Mouse (Mus musculus) forebrain, embryonic 15.5 days (tissue): ENCODE data around the gene H6pd. TPM values are rescaled to one million over a fixed set of nuclear protein-coding genes. Genes with fewer than 3 reads are reported as not detected.
A peak's percentile ranks its signal among the peaks of the same experiment; 100 is the strongest.

Source experiments
- ATAC-seq: fragments of 200-750 bp; cut with Nextera tagmentation; replicated peaks from 2 replicates; pipeline ENCODE4 v1.8.0; 2017; ENCODE audit warnings: mild to moderate bottlenecking, moderate TSS enrichment, moderate library complexity
- H3K27ac ChIP-seq: fragments of 300-500 bp; sonication (generic); replicated peaks from 2 replicates; pipeline ENCODE4 v1.5.1; 2015; ENCODE audit warnings: mild to moderate bottlenecking, inconsistent platforms
- H3K27me3 ChIP-seq: fragments of 300-500 bp; sonication (generic); 2 replicates; pipeline ENCODE4 v1.6.1; 2015; ENCODE audit warnings: inconsistent platforms
- H3K36me3 ChIP-seq: fragments of 300-500 bp; sonication (generic); 2 replicates; pipeline ENCODE4 v1.6.1; 2015; ENCODE audit warnings: mild to moderate bottlenecking, inconsistent platforms
- H3K4me1 ChIP-seq: fragments of 300-500 bp; sonication (generic); 2 replicates; pipeline ENCODE4 v1.6.1; 2015; ENCODE audit warnings: inconsistent platforms
- H3K4me2 ChIP-seq: fragments of 300-500 bp; sonication (generic); replicated peaks from 2 replicates; pipeline ENCODE4 v1.6.1; 2015; ENCODE audit warnings: mild to moderate bottlenecking, inconsistent platforms
- H3K4me3 ChIP-seq: fragments of 300-500 bp; sonication (generic); 2 replicates; pipeline ENCODE4 v1.5.1; 2015; ENCODE audit warnings: mild to moderate bottlenecking, inconsistent platforms
- H3K9ac ChIP-seq: fragments of 300-500 bp; sonication (generic); replicated peaks from 2 replicates; pipeline ENCODE4 v1.6.1; 2015; ENCODE audit warnings: mild to moderate bottlenecking, inconsistent platforms
- H3K9me3 ChIP-seq: fragments of 300-500 bp; sonication (generic); 2 replicates; pipeline ENCODE4 v1.6.1; 2016; ENCODE audit warnings: inconsistent platforms
- WGBS: fragments of 180-500 bp; shearing (Covaris S2); methylation state at CpG from one replicate; pipeline ENCODE4 v1.1.7; 2015; ENCODE audit warnings: mixed read lengths; 5-methylcytosine and 5-hydroxymethylcytosine counted together
- polyA plus RNA-seq: library from polyadenylated mRNA; unstranded; fragments of >200 nt; fragmentation: Nextera tagmentation; extraction: Ambion mirVana; gene quantifications from 2 replicates; pipeline ENCODE4 v1.2.1, GENCODE M21; 2015

H6pd gene
- polyA plus RNA-seq, 1 experiment from 2014 or later, result 1.5 TPM

DNA sequence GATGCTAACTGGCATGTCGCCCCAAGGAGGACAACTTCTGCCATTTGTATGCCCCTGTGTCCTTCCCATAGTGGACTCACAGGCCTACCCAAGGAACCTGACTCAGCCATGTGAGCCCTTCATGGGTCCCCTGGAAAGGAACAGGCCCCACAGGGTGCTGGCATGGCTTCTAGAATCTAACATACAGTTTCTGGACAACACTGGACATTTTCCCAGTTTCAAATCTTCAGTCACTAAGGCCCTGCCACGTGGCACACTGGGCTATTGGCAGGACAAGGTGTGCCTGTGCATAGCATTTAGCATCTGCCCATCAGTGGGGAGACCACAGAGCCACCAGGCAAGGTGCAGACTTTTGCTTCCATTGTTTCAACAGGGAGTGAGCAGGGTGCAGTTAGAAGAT, 30.0 kb downstream of the H6pd start:
- H3K36me3 ChIP-seq, result no peaks in the 10 kb centered on the region
- H3K4me1 ChIP-seq, result peaks cover 13% of the 10 kb centered on the region
- no peak for ATAC-seq
- no peak overlapping the region for H3K4me3 ChIP-seq
- no peak overlapping the region for H3K9ac ChIP-seq
- no peak overlapping the region for H3K4me2 ChIP-seq
- no peak overlapping the region for H3K27ac ChIP-seq
- WGBS, result 73% methylated on average over 2 of the region's 2 CpGs
- no peaks in the 10 kb centered on the region for H3K27me3 ChIP-seq
- H3K9me3 ChIP-seq, result no peaks in the 10 kb centered on the region

DNA sequence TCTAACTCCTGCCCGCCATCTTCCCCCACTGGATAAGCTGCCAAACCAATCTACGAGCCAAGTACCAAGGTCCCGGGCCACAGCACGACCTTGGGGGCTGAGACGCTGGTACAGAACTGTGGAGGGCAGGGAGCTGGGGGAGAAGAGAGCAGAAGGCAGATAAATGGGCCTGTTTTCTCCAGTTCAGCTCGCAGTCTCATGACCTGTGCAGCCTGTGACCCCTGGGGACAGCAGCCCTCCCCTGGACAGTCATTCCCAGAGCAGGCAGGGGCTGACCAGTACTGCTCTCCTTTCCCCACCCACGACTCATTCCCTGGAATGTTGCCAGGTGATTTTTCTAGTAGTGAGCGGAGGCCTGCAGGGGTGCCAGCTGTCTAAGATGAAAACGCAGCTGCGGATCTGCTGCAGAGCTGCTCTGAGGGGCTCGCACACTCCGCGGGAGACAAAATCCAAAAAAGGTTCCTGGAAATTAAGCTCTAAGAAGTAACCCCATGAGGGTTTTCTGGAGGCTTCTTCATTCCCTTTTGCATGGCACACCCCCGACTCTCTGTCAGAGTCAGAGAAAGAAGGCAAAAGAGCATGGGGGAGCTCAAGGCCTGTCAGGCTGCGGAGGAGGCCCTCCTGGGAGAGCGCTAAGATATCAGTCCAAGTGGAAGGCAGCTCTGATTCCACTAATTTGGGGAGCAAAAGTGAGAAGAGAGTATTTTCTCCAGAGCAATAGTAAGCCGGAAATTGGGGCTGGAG, 30.9 kb downstream of the H6pd start:
- 53% methylated on average over 17 of the region's 17 CpGs for WGBS
- no peak overlapping the region for H3K4me3 ChIP-seq
- no peak overlapping the region for H3K9ac ChIP-seq
- peaks cover 13% of the 10 kb centered on the region for H3K4me1 ChIP-seq
- H3K4me2 ChIP-seq, result no peak overlapping the region
- peak overlapping the region; percentile 49 for H3K27ac ChIP-seq
- no peaks in the 10 kb centered on the region for H3K27me3 ChIP-seq
- no peaks in the 10 kb centered on the region for H3K9me3 ChIP-seq
- no peaks in the 10 kb centered on the region for H3K36me3 ChIP-seq
- ATAC-seq, result peak; percentile 62

DNA sequence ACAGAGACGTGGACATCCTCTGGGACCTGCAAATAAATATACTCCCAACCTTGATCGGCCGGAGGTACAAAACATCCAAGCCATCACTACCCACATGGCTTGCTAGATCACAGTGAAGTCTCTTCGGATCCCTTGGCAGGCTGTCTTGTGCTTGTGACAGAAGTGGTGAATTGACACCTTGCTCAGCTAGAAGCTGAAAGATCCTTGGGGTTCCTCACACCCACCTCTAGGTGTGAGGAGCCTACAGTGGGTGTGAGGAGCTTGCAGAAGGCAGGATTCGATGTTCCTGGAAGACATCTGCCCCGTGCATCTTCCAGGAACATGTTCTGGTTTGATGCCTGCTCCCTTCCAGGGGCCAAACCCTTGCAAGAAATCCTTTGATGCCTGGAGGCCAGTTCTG, 31.6 kb downstream of the H6pd start:
- 85% methylated on average over 6 of the region's 6 CpGs for WGBS
- H3K36me3 ChIP-seq, result no peaks in the 10 kb centered on the region
- peaks cover 13% of the 10 kb centered on the region for H3K4me1 ChIP-seq
- H3K9ac ChIP-seq, result no peak overlapping the region
- H3K27me3 ChIP-seq, result no peaks in the 10 kb centered on the region
- no peaks in the 10 kb centered on the region for H3K9me3 ChIP-seq
- no peak overlapping the region for H3K4me3 ChIP-seq
- H3K27ac ChIP-seq, result no peak overlapping the region
- ATAC-seq, result no peak
- H3K4me2 ChIP-seq, result no peak overlapping the region

DNA sequence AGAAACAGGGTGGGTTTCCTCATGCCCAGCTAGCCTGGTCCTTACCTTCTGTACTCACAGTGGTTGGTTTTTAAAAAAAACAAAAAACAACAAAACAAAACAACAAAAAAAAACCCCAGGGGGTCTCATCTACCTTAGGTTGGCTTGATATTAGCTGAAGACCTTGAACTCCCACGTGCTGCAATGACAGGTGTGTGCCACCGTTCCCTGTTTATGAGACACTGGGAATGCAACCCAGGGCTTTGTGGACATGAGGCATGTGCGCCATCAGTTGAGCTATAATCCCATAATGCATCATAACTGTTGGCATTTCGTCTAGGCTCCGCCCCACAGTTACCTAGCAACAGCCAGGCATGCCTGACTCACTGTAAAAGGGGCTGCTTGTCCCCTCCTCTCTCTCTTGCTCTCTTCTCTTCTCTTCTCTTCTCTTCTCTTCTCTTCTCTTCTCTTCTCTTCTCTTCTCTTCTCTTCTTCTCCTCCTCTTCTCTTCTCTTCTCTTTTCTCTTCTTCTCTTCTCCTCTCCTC, 33.0 kb downstream of the H6pd start:
- Histone ChIP-seq H3K27ac (no peak overlapping the region), H3K27me3 (no peaks in the 10 kb centered on the region), H3K9ac (no peak overlapping the region), H3K9me3 (no peaks in the 10 kb centered on the region), H3K4me2 (no peak overlapping the region), H3K4me3 (no peak overlapping the region), H3K4me1 (peaks cover 13% of the 10 kb centered on the region), H3K36me3 (no peaks in the 10 kb centered on the region)
- WGBS, result 72% methylated on average over 5 of the region's 5 CpGs
- ATAC-seq, result no peak

DNA sequence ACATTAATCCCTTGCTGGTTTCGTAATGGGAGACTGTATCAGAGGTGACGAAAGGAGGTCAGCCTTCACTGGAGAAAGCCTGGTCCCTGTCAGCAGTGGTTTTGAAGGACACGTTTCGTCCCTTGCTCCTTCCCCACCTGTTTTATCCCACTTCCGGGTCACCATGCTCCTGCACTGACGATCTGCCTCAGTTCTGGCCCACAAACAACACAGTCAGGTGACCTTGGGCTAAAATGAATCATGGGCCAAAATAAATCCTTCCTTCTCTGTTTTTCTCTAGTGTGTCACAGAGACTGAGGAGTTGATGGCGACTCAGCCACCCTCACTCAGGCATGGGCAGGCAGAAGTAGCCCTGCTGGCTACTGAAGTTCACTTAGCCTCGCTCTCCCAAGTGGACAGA, 33.5 kb downstream of the H6pd start:
- Histone ChIP-seq H3K27me3 (no peaks in the 10 kb centered on the region), H3K4me1 (peaks cover 13% of the 10 kb centered on the region), H3K36me3 (no peaks in the 10 kb centered on the region), H3K27ac (no peak overlapping the region), H3K4me2 (no peak overlapping the region), H3K9me3 (no peaks in the 10 kb centered on the region), H3K9ac (no peak overlapping the region), H3K4me3 (no peak overlapping the region)
- 79% methylated on average over 8 of the region's 8 CpGs for WGBS
- no peak for ATAC-seq

DNA sequence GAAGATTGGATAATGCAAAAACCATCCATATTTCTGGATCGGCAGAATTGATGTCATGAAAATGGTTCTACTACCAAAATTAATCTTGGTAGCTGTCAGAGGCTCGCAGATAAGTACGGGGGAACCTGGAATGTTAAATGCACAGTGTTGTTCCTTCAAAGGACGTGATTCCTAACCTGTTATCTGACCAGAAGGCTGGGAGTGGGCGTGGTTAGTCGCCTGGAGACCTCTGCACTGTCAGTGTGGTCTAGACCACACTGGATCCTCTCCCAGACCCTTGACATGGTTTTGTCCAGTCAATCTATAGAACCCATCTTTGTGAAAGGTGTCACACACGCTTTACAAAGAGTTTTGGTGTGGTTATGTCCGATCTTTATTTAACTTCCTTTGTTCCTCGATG, 37.4 kb downstream of the H6pd start:
- 0 out of 2 replicates have a peak, but pooled peaks cover under 1% of the 10 kb centered on the region for H3K4me1 ChIP-seq
- no peak overlapping the region for H3K9ac ChIP-seq
- no peak for ATAC-seq
- 82% methylated on average over 9 of the region's 9 CpGs for WGBS
- H3K4me3 ChIP-seq, result no peak overlapping the region
- no peaks in the 10 kb centered on the region for H3K27me3 ChIP-seq
- H3K27ac ChIP-seq, result no peak overlapping the region
- H3K36me3 ChIP-seq, result no peaks in the 10 kb centered on the region
- no peak overlapping the region for H3K4me2 ChIP-seq
- no peaks in the 10 kb centered on the region for H3K9me3 ChIP-seq

DNA sequence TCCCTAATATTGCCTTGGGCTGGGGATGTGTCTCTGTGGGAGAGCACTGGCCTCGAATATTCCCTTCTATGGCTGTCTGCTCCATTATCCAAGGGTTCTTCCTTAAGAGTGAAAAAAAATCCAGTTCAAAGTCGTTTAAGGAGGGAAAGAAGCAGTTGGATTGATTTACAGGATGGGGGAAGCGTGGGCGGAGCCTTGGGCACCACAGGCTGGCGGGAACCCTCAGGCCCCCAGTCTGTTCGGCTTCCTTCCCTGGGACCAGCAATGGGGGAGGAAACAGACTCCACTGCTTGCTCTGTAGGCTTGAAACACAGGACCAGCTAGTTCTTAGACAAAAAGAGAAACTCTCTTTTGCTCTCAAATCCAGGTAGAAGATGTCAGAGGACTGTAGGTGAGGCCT, 40.3 kb downstream of the H6pd start:
- Histone ChIP-seq H3K27ac (no peak overlapping the region), H3K4me2 (no peak overlapping the region), H3K9me3 (no peaks in the 10 kb centered on the region), H3K4me1 (0 out of 2 replicates have a peak, but pooled peaks cover 4% of the 10 kb centered on the region), H3K4me3 (no peak overlapping the region), H3K36me3 (no peaks in the 10 kb centered on the region), H3K9ac (no peak overlapping the region), H3K27me3 (no peaks in the 10 kb centered on the region)
- ATAC-seq, result no peak
- 46% methylated on average over 6 of the region's 6 CpGs for WGBS

DNA sequence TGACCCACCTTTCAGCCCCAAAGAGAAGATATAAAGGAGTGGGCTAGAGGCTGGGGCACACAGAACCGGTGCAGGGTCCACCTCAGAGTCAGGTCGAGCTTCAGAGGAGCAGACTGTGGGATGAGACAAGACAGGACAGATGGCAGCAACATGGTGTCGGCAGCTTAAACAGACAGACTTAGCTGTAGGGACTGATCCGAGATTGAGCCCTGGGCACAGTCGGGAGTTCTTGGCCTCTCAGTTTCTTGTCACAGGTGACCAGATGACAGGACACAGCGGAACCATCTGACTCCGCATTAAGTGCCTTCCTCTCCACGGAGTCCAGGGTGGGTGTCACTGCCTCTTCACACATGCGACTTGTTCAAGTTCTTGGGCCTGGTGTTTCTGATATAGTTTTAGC, 41.9 kb downstream of the H6pd start:
- no peak overlapping the region for H3K9ac ChIP-seq
- ATAC-seq, result no peak
- no peaks in the 10 kb centered on the region for H3K9me3 ChIP-seq
- H3K4me1 ChIP-seq, result 0 out of 2 replicates have a peak, but pooled peaks cover 4% of the 10 kb centered on the region
- no peak overlapping the region for H3K4me2 ChIP-seq
- 83% methylated on average over 9 of the region's 9 CpGs for WGBS
- H3K4me3 ChIP-seq, result no peak overlapping the region
- no peak overlapping the region for H3K27ac ChIP-seq
- no peaks in the 10 kb centered on the region for H3K36me3 ChIP-seq
- no peaks in the 10 kb centered on the region for H3K27me3 ChIP-seq

DNA sequence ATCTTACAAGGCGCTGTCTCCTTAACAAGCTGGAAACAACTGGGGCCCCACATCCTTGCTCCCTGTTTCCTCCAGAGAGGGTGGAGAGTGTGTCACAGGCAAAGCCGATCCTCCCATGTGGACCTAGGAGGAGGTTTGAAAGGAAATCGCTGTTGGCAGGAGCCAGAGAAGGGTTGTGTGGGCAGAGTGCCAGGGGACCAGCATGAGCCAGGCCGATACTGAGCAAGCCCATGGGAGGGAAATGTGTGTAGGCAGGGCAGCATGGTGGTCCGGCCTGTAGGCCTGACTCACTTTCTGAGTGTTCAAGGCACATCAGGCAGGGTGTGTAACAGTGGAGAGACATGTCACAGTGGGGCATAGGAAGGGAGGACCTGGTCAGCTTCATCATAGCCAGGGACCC, 42.6 kb downstream of the H6pd start:
- Histone ChIP-seq H3K4me1 (0 out of 2 replicates have a peak, but pooled peaks cover 4% of the 10 kb centered on the region), H3K4me2 (no peak overlapping the region), H3K9me3 (no peaks in the 10 kb centered on the region), H3K27ac (no peak overlapping the region), H3K9ac (no peak overlapping the region), H3K27me3 (no peaks in the 10 kb centered on the region), H3K4me3 (no peak overlapping the region), H3K36me3 (no peaks in the 10 kb centered on the region)
- no peak for ATAC-seq
- WGBS, result 50% methylated on average over 5 of the region's 5 CpGs

DNA sequence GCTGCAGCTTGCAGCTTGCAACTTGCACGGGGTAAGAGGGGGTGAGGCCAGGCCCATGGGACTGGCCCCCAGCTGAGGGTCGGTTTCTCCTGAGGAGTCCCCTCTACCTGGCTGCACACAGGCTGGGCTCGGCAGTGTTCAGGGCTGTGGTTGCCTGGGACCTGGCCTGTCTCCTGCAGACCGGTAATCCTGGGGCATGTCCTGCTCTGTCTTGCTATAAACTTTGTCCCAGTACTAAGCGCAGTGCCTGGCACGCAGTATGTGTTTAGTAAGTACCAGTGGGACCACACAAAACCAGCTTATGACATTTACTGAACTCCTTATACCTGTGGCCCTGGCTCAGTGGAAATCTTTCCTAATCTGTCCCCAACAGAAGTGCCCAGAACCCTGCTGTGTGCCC, 43.2 kb downstream of the H6pd start:
- no peak overlapping the region for H3K4me2 ChIP-seq
- H3K27ac ChIP-seq, result no peak overlapping the region
- ATAC-seq, result no peak
- no peaks in the 10 kb centered on the region for H3K36me3 ChIP-seq
- H3K9ac ChIP-seq, result no peak overlapping the region
- WGBS, result 78% methylated on average over 6 of the region's 6 CpGs
- no peaks in the 10 kb centered on the region for H3K9me3 ChIP-seq
- H3K27me3 ChIP-seq, result no peaks in the 10 kb centered on the region
- H3K4me1 ChIP-seq, result 0 out of 2 replicates have a peak, but pooled peaks cover 4% of the 10 kb centered on the region
- H3K4me3 ChIP-seq, result no peak overlapping the region

DNA sequence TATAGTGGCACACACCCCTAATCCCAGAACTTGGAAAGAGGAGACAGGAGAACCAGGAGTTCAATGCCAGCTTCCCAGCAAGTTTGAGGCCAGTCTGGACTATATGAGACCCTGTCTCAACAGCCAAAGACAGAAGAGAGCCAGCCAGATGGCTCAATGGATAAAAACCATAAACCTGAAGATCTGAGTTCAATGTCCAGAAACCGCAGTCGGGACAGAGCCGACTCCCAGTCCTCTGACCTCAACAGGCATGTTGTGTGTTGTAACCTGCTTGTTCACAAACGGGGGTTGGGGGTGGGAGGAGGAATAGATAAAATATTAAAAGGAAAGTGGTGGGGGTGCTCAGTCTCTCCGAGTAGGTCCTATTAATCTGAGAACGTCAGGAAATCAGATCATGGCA, 43.6 kb downstream of the H6pd start:
- no peak for ATAC-seq
- Histone ChIP-seq H3K36me3 (no peaks in the 10 kb centered on the region), H3K9me3 (no peaks in the 10 kb centered on the region), H3K4me1 (0 out of 2 replicates have a peak, but pooled peaks cover 4% of the 10 kb centered on the region), H3K4me2 (no peak overlapping the region), H3K27me3 (no peaks in the 10 kb centered on the region), H3K27ac (no peak overlapping the region), H3K4me3 (no peak overlapping the region), H3K9ac (no peak overlapping the region)
- 82% methylated on average over 6 of the region's 6 CpGs for WGBS

DNA sequence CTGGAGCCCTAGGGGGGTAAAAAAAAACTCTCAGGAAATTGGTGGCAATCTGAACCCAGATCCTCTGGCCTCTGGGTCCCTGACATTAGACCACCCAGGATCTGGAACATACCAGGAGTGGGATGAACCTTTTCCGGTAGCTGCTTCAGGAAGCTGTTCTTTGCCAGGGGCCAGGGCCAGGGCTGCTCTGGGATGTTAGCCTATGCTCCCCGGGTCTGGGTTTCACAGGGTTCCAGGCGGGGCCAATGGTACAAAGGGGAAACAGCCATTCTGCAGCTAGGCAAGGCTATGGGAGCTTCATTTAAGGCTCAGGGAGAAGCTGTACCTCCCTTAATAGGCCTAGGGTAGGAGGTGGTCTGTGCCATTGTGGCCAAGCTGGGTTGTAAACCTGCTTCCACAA, 44.1 kb downstream of the H6pd start:
- H3K4me2 ChIP-seq, result no peak overlapping the region
- no peak for ATAC-seq
- no peak overlapping the region for H3K27ac ChIP-seq
- no peaks in the 10 kb centered on the region for H3K27me3 ChIP-seq
- no peaks in the 10 kb centered on the region for H3K9me3 ChIP-seq
- WGBS, result 65% methylated on average over 3 of the region's 3 CpGs
- no peak overlapping the region for H3K9ac ChIP-seq
- H3K4me1 ChIP-seq, result 0 out of 2 replicates have a peak, but pooled peaks cover 4% of the 10 kb centered on the region
- H3K4me3 ChIP-seq, result no peak overlapping the region
- no peaks in the 10 kb centered on the region for H3K36me3 ChIP-seq

DNA sequence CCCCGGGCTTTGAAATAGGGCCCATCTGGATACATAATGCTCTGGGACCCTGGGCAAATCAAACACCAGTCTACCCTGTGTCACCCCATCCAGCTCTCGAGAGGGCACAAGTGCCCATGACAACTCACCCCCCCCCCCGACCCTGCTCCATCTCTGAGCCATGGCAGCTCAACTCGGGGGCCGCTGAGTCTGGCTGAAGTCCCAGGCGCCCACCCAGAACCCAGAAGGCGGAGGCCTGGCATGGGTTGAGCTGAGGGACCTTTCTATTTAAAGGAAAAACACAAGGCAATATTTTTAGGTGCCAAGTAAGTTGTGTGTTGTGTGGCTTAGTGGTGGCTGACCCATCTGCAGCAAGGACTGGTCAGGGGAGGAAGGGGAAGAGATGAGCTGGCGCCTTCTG, 44.5 kb downstream of the H6pd start:
- no peak for ATAC-seq
- WGBS, result 71% methylated on average over 8 of the region's 8 CpGs
- no peak overlapping the region for H3K4me2 ChIP-seq

More for the DNA sequence above, 44.5 kb downstream of the H6pd start:
- Histone ChIP-seq H3K27me3 (no peaks in the 10 kb centered on the region), H3K36me3 (no peaks in the 10 kb centered on the region), H3K4me3 (no peak overlapping the region), H3K4me1 (0 out of 2 replicates have a peak, but pooled peaks cover 4% of the 10 kb centered on the region), H3K9me3 (no peaks in the 10 kb centered on the region), H3K9ac (no peak overlapping the region), H3K27ac (no peak overlapping the region)
